Mouse (Mus musculus) heart, postnatal 4 days (tissue): ENCODE measurements at regions not wholly inside any gene's neighbourhood (a gene's known extent, or its start where the extent isn't known, plus 50 kb on each side); places are given as distances from the start of the nearest gene placed in this dataset.

Experiments
- DNase-seq: peaks from one replicate; pipeline ENCODE4 v3.0.0; 2021

DNA sequence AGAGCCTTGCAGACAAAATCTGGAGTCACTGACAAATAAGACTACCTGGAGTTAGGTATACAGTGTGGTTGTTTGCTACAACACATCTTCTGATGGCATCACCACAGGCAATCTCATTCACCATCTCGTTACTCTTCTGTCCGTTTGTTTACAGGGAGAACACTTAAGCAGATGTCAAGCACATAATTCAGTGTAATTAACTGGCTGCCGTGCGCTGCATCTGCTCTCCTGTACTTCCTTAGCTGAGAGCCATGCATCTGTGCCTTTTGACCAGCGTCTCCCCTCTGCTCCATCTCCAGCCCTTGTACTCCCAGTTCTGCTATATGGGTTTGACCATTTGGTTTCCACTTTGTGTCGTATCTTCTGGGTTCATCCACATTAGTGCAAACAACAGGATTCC is 218.3 kb upstream of the Foxq1 start:
- no peak for DNase-seq

DNA sequence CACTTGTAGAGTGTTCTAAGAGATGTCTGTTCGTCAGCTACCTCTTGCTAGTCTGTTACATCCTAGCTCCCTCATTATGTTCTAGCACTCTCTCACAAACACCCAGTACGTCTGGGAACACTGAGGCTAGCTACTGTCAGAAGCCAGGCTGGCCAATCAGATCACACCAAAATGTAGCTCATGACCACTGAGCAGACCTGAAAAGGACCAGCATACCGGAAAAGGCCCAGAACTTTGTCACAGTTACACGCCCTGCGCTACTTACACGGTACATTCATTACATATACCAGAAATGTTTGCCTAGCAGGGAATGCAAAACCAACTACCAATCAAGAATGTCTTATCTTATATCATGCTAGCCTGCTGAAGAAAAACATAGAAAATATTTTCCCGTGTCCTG is 216.5 kb upstream of the Foxq1 start:
- no peak for DNase-seq

DNA sequence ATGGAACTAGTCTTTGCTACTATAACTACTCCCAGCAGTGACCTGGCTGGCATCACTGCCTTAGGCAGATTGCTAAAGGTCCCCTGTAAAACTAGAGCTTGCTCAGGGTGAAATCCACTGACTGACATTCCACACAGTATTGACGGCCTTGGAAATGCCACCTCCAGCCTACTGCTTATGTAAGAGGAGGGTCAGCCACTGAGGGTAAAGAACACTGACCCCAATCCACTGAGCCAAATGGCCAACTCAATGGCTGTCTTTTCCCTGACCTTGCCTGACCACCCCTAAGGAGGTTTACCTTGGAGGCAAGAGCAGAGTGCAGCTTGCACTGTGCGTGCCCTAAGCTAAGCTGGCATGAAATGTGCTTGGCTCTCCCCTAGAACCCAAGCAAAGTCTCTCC is 216.0 kb upstream of the Foxq1 start:
- no peak for DNase-seq

DNA sequence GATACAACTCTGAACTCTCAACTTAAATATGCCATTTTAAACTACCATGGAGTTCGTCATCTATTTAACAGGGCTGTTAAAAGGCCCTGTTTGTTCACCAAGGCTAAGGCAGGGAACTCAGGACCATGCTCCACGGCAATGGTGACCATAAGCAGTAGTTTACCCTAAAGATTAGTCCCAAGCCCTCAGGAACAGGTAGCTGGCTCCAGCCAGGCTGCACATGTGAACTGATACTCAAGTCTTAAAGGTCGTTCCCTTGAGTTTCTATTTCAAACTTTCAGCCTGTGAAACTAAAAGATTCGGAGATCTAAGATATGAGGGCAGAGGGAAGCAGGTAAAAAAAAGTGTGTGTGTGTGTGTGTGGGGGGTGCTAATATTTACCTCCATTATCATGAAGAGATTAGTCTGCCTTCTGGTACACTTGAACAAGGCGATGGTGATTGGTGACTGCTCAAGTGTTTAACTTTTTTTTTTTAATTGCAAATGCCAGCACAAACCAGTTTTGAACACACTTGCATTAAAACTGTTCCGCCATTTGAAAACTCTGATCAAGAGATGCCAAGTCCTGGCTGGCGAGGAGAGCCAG is 215.5 kb upstream of the Foxq1 start:
- DNase-seq = no peak

DNA sequence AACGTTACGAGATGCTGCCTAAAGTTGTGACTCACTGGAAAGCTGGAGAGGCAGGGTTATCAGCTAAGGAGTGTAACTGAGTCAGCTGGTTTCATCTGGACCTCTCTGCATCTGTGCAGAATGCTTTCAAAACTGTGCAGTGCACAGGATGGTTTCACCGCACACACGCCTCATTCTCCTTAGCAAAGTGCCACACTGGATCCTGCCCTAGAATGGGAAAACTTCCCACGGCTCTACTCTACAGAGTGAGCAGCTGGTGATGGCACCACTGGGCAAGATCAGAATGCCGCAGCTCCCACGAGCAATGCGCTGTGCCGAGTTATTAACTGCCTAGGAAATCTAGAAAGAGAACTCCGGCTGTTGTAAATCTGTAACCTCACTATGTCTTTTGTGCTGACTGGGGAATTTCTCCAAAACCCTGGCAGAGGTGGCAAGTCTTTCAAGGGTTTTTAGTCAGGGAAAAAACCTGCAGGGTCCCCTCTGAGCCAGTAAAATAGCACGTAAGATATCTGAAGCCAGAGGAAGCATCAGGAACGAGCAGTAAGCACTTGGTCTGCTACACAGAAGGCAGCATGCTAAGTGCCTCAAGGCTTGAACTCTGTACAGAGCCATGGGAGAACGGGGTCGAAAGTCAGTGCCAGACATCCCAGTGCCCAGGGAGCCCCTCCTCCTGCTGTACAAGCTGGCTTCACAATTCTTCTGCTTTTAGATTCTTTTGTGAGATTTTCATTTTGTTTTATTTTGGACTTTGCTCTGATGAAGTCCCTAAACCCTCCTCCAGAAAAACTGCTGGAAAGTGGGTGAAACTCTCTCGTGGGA is 214.4 kb upstream of the Foxq1 start:
- no peak for DNase-seq

DNA sequence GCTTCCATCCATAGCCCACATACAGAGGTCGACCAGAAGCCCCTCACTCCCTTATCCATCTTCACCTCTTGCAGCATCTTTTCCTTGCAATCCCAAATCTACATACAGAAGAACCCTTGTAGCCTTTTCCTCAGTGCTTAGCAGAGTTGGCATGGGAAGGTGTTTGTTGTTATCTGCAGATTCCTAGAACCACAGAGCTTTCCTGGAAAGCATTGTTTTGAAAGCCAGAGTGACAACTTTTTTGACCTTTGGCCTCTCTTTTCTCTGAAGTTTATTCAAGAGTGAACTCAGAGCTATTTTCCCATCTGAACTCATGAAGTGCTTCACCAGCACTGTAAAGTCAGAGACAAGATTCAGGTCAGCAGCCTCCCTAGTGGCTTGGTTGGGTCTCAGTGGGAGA is 209.7 kb upstream of the Foxq1 start:
- DNase-seq = no peak

DNA sequence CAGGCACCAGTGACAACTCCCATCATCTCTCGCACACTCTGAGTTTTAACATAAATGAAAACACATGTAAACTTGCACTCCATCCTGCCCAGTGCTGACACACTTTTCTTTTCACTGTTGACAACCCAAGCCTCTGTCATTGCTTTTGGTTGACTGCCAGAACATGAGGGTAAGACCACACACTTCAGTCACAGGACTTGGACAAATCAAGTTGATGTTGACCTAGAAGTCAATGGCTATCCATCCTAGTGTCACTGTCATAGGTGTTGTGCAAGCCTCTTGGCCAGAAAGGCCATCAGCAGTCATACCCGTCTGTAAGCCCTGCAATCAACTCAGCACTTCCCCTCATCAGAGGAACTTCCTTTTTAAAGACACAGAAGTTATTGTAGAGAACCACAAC is 208.9 kb upstream of the Foxq1 start:
- DNase-seq = no peak

DNA sequence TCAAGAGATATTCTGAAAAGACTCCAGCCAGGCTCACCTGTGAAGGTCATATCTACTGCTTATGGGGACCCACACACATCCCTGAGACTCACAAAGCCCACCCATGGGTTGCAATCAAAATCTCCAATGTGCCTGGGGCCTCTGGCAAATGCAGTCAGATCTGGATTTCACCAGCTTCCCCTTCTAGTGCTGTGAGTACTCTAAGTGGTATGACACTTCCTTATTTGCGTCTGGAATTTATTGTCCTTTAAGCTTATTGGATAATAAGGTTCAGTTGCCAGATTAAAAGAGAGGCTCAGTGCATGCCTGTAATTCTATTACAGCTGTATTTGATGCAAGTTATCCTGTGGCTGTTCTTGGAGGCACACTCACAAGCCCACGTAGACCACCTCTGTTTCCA is 206.3 kb upstream of the Foxq1 start:
- DNase-seq = no peak

DNA sequence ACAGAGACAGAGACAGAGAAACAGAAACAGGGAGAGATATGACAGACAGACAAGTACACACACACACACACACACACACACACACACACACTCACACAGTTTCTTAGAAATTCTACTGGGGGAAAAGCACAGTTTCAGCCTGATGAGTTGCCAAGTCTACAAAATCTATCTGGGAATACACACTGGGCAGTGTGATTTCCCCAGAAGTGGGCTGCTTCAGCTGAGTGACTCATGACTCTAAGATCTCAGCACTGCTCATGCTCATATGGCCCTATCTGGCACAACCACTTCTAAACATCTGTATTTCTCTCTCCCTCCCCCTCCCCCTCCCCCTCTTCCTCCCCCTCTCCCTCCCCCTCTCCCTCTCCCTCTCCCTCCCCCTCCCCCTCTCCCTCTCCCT is 204.5 kb upstream of the Foxq1 start:
- no peak for DNase-seq

DNA sequence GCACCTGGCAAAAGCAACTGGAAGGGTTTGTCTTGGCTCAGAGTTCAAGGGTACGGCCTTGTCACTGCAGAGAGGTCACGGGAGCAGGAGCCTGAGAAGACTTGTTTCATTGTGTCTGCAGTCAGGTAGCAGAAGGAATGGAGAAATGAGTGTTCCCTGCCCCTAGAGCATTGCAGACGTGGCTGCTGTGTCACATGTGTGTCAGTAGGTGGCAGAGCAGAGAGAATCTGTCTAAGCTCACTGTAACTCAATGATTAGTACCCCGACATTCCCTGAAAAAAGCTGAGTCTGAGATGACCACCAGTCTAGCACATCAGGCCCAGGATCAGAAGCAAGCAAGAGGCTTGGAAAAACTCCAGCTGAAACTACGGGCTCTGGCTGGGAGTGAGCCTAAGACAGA is 203.1 kb upstream of the Foxq1 start:
- no peak for DNase-seq

DNA sequence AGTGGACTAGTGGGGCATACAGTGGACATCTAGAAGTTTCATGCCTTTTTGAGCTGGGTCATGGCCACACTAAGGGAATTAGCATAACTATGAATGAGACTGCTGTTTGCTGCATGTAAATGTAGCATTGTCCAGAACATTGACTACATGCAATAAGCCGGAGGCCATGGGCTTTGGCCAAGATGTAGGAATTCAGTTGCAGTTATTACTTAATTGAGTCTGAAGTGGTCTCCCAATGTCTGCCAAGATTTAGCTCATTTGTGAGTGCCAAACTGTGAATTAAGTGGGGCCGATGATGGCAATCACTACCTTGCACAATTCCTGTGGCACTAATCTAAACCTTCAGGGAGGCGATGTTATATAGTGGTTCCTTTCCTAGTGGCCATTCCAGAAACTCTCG is 196.6 kb upstream of the Foxq1 start:
- no peak for DNase-seq

DNA sequence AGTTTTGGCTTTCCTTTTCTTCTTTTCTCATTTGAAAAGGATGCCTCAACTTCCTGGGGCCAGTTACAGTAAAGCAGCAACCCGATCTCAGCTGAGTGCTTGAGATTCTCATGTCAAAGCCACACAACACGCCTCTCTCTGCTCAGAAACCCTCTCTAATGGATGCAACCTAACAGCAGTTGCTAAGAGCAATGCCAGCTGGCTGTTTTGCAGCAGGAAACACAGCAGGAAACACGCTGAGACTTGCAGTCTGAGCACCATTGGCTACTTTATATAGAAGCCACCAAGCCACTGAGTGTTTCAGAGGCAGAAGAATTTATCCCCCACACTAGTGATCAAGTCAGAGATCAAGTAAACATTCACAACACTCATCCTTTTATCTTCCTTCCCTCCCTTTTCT is 193.5 kb upstream of the Foxq1 start:
- DNase-seq = no peak

DNA sequence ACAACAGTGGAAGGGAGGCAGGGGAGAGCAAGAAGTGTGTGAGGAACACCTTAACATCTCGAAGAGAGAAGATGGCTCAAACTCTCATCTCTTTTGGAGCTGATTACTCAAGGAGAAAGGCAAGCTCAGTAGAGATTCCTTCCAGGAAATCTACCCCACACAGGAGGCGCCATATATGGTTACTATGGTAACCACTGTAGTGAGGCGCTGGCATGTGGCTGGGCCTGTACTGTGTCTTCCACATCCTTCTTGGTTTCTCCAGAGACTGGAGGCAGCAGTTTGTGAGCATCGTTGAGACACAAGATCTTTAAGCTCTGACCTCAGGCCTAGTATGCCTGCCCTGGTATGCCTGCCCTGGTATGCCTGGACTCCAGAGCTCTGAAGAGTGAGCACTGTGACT is 191.6 kb upstream of the Foxq1 start:
- DNase-seq = no peak

DNA sequence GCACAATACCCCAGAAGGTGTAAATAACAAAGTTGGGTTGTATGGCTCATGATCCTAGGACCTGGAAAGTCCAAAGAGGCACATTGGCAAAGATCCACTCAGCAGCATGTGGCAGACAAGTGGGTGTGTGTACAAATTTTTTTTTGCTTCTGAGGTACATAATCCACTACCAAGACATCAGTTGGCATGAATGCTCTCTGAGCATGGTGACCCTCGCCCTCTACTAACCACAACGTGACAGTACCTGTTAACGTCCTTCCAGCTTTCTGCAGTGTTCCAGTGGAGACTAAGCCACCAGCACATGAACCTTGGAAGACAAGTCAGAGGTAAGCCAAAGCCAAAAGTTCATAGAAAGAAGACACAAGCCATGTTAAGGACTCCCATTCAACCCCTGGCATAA is 188.7 kb upstream of the Foxq1 start:
- DNase-seq = no peak

DNA sequence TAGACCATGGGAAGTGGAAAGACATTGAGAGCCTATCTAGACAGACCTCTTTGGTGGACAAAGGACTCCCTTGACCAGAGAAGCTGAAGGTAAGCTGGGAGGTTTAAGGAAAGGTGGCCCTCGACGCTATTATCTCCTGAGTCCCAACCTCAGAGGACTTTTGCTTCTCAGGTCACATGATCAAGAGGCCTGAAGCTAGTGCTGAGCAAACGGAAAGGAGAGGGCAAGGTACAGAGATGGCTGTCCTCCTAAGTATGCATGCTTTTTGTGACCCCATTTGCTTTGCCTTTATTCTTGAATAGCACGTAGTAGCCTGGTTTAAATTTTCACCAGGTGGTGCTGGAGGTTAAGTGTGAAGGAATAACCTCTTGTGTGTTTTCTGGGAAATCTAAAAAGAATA is 186.8 kb upstream of the Foxq1 start:
- no peak for DNase-seq

DNA sequence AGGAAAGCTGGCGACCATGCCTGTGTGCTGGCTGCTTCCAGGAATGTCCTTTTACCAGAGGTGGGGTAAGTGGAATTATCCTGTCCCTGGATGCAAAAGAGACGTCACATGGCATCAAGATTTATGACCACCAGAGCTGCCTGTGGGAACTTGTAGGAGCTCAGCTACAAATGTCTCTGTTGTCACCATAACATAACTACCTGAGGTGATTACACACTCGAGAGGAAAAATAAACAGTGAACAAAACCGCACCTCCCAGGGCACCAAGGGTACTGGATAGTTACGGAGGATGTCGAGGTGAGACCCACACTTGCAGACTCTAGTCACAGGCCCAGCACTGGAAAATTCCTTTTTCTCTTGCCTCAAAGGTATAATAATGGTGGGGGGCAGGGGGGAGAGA is 185.1 kb upstream of the Foxq1 start:
- DNase-seq = no peak

DNA sequence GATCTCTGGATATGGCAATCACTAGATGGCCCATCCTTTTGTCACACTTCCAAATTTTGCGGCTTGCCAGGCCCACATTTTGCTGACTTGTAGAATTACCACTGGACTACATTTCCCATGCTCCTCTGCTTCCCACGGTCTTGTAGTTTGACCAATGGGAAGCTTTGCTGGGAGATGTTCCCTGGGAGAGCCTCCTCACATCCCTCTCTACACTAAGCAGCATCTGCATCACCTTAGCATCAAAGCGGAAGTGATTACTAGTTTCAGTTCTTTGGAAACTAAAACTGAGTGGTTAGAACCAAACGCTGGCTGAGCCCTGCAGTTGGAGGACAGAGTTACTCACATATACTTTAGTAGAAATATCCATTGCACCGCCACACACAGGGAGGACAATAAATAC is 181.9 kb upstream of the Foxq1 start:
- DNase-seq = no peak

DNA sequence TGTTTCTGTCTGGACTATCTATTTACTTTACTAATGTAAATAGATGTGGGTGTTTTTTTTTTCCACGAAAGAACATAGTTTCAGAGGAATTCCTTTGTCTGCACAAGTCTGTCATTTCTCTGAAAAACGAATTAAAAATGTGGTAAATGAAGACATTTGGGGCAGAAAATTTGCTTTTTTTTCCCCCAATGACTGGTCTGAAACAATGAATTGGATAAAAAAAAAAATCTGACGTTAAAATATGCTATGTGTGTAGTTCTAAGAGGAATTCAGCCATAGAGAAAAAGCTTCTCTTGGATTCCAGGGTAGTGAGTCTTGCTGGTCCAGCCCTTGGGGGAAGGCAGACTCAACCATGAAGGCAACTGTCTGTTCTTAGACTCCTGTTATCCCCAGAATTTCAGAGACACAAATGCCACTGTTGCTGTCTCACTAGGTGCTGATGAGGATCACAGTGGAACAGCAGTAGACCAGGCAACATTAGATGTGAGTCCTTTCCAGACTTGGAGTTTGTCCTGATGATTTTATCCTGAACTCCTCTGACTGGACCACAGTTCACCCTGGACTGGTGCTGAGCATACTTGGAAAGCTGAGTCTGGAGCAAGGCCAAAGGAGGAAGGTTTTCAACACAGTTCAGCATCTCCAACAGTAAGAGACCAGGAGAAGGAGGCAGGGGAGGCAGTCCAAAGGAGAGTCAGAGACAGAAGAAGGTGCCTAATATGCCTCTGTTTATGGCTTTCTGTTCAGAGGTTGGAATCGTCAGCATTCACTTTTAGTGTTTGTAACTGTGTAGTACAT is 162.3 kb upstream of the Foxq1 start:
- DNase-seq = no peak

DNA sequence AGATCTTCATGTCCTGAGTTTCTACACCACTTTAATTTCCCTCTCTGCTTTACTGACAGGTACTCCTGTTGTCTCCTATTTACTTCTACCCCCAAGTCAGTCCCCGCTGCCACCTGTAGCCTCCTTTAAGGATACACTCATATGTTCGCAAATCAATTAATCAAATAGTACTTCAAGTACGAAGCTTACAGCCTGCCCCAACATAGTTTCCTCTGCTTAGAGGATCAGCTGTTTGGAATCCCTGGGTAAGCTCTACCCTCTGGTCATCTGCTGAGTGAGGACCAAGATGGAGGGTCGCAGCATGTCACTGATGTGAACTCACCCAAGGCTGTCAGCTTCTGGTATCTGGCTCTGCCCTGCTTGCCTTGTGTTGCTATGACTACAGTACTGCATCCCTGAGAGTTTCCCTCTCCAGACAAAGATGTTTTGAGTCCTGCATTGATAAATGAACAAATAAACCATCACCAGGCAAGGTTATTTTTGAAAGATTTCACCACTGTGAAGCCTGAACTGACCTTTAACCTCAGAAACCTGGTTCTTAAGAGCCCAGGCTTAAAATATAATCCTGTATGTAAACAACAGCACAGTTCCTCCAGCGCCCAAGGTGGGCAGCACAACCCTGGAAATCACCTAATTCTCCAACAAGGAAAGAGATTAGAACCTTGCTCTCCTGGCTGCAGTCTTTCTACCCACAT is 159.6 kb upstream of the Foxq1 start:
- DNase-seq = no peak

DNA sequence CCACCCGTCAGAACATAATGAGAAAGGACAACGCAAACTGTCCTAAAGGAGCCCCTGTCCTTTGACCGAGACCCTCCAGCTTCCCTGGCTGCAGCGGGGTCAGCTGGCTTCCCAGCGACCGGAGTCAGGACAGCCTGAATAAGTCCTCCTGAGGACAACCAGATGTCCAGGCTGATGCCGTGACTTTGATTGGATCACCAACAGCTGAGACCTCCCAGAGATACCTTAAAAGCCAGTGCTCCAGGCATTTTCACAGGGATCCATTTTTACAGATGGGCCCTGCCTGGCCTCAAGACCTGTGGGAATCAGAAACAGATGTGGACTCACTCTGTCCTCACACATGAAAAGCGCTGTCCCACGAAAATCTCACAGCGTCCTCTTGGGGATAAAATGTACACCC is 158.7 kb upstream of the Foxq1 start:
- no peak for DNase-seq

DNA sequence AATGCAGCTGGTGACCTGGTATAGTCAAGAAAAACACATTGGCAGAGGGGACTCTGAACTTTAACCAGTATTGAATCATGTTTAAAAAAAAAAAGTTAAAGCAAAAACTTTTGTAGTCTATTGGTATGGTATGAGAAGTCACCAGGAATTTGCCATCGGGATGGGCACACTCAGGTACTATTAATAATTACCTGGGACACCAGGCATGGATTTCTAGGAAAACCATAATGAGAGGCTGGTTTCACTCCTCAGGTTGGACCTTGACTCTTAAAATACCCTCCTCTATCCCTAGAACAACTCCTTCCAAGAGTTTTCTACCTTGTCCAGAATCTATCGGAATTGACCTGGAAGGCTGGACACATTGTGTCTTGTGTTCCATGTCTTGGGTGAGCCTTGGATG is 155.5 kb upstream of the Foxq1 start:
- no peak for DNase-seq

DNA sequence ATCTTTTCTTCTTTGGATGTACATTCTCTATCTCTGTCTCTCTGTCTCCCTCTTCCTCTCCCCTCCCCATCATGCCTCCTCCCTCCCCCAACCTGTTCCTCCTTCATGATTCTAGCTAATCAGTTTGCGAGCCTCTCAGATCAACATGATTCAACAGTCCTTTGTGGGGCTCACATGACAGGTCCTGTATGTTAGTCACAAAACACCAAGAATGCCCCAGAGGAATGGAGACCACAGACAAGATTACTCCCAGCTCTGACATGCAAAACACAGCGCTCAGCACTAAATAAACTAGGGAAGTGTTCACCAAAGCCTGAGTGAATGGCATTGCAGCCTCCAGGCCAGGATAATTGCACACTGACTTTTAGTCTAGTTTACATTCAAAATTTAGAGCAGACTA is 150.6 kb upstream of the Foxq1 start:
- no peak for DNase-seq

DNA sequence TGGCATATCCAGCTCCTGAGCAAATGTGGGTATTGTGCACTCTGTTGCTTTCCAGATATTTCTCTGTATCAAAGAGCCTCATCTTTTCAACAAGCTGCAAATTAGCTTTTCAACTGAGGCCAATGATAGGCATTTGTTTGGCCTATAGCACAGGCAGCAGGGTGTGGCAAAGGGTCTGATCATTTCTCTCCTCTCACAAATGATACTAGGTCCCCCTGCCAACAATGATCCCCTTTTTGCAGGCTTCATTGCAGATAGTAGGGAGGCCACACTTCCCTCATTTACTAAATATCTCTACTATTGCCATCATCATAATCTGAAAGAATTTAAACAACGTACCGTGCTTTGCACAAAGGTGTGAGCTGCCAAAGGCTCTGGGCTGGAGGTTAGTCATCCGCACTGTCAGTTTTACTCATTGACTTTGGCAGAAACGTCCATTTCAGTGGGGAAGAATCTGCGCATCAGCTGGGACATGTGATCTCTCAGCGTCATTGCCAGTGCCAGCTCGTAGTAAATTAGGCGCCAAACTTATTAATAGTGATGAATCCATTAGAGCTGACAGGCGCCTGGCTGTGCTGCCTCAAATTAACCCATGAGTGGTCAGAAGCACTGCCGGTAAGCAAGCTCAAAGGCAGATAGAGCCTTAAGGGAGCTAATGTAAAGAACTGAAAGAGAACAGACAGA is 147.4 kb upstream of the Foxq1 start:
- DNase-seq = no peak
